Mouse (Mus musculus) midbrain, embryonic 12.5 days (tissue): Measurements from ENCODE around the gene Grin2b. TPM values are rescaled to one million over a fixed set of nuclear protein-coding genes. Genes with fewer than 3 reads are reported as not detected.

Experiments used
- ATAC-seq: fragments of 200-750 bp; cut with Nextera tagmentation; 2 replicates; pipeline ENCODE4 v1.8.0; 2017; ENCODE audit warnings: low read depth, moderate TSS enrichment, moderate library complexity; ENCODE audit not compliant: low FRiP score
- H3K27ac ChIP-seq: fragments of 300-500 bp; sonication (generic); replicated peaks from 2 replicates; pipeline ENCODE4 v1.5.1; 2016; ENCODE audit warnings: mild to moderate bottlenecking
- H3K27me3 ChIP-seq: fragments of 300-500 bp; sonication (generic); 2 replicates; pipeline ENCODE4 v1.6.1; 2016; ENCODE audit warnings: mild to moderate bottlenecking
- H3K36me3 ChIP-seq: fragments of 300-500 bp; sonication (generic); 2 replicates; pipeline ENCODE4 v1.6.1; 2016
- H3K4me1 ChIP-seq: fragments of 300-500 bp; sonication (generic); 2 replicates; pipeline ENCODE4 v1.6.1; 2016
- H3K4me2 ChIP-seq: fragments of 300-500 bp; sonication (generic); replicated peaks from 2 replicates; pipeline ENCODE4 v1.6.1; 2016; ENCODE audit warnings: mild to moderate bottlenecking, moderate library complexity
- H3K4me3 ChIP-seq: fragments of 300-500 bp; sonication (generic); 2 replicates; pipeline ENCODE4 v1.5.1; 2016; ENCODE audit warnings: mild to moderate bottlenecking
- H3K9ac ChIP-seq: fragments of 300-500 bp; sonication (generic); replicated peaks from 2 replicates; pipeline ENCODE4 v1.6.1; 2016; ENCODE audit warnings: mild to moderate bottlenecking, moderate library complexity
- H3K9me3 ChIP-seq: fragments of 300-500 bp; sonication (generic); 2 replicates; pipeline ENCODE4 v1.6.1; 2016; ENCODE audit warnings: mild to moderate bottlenecking
- WGBS: fragments of 180-500 bp; shearing (Covaris S2); methylation state at CpG from one replicate; pipeline ENCODE4 v1.1.7; 2016; 5-methylcytosine and 5-hydroxymethylcytosine counted together
- polyA plus RNA-seq: library from polyadenylated mRNA; unstranded; fragments of >200 nt; fragmentation: Nextera tagmentation; extraction: Ambion mirVana; gene quantifications from 2 replicates; pipeline ENCODE4 v1.2.1, GENCODE M21; 2016

Grin2b gene
- polyA plus RNA-seq, 1 experiment from 2014 or later = 10.7 TPM

GRCm38 (mm10) chr6:136162090-136162489 lies 11.2 kb downstream of the Grin2b start:
- peaks cover 7% of the 10 kb centered on the region; the same call in 1 of the 2 replicates for H3K4me1 ChIP-seq
- H3K9ac ChIP-seq = no peak overlapping the region
- H3K4me3 ChIP-seq = no peak overlapping the region
- no peaks in the 10 kb centered on the region for H3K9me3 ChIP-seq
- no peak overlapping the region for H3K4me2 ChIP-seq
- no peak; the same call in 1 of the 2 replicates for ATAC-seq
- no peaks in the 10 kb centered on the region for H3K27me3 ChIP-seq
- H3K36me3 ChIP-seq = no peaks in the 10 kb centered on the region
- H3K27ac ChIP-seq = no peak overlapping the region
- 72% methylated on average over 11 of the region's 11 CpGs for WGBS

GRCm38 (mm10) chr6:136153444-136153843 lies 19.9 kb downstream of the Grin2b start:
- no peak overlapping the region for H3K27ac ChIP-seq

GRCm38 (mm10) chr6:136150064-136150463 lies 23.2 kb downstream of the Grin2b start:
- 22% methylated on average over 6 of the region's 6 CpGs for WGBS
- no peaks in the 10 kb centered on the region for H3K9me3 ChIP-seq
- ATAC-seq = peak; percentile 75

More at GRCm38 (mm10) chr6:136153444-136153843, 19.9 kb downstream of the Grin2b start:
- Histone ChIP-seq H3K9ac (no peak overlapping the region), H3K4me1 (peaks cover 9% of the 10 kb centered on the region; the same call in 1 of the 2 replicates), H3K9me3 (no peaks in the 10 kb centered on the region), H3K4me2 (no peak overlapping the region), H3K27me3 (no peaks in the 10 kb centered on the region), H3K4me3 (no peak overlapping the region), H3K36me3 (no peaks in the 10 kb centered on the region)
- WGBS = 71% methylated on average over 9 of the region's 9 CpGs
- no peak for ATAC-seq

GRCm38 (mm10) chr6:136139967-136140366 lies 33.3 kb downstream of the Grin2b start:
- H3K36me3 ChIP-seq = no peaks in the 10 kb centered on the region
- no peak overlapping the region for H3K4me2 ChIP-seq
- ATAC-seq = no peak
- H3K9me3 ChIP-seq = no peaks in the 10 kb centered on the region
- H3K27me3 ChIP-seq = no peaks in the 10 kb centered on the region
- no peak overlapping the region for H3K9ac ChIP-seq
- H3K4me3 ChIP-seq = no peak overlapping the region
- H3K27ac ChIP-seq = no peak overlapping the region
- WGBS = 92% methylated on average over 6 of the region's 6 CpGs
- no peaks in the 10 kb centered on the region for H3K4me1 ChIP-seq

More at GRCm38 (mm10) chr6:136150064-136150463, 23.2 kb downstream of the Grin2b start:
- Histone ChIP-seq H3K4me1 (peaks cover 9% of the 10 kb centered on the region; the same call in 1 of the 2 replicates), H3K36me3 (no peaks in the 10 kb centered on the region), H3K4me3 (no peak overlapping the region), H3K4me2 (no peak overlapping the region), H3K27me3 (no peaks in the 10 kb centered on the region), H3K9ac (no peak overlapping the region), H3K27ac (no peak overlapping the region)

- Histone ChIP-seq H3K27me3 (no peaks in the 10 kb centered on the region), H3K4me3 (no peak overlapping the region), H3K36me3 (no peaks in the 10 kb centered on the region), H3K27ac (no peak overlapping the region), H3K4me2 (no peak overlapping the region), H3K9ac (no peak overlapping the region), H3K9me3 (no peaks in the 10 kb centered on the region), H3K4me1 (no peaks in the 10 kb centered on the region)
- 33% methylated on average over 10 of the region's 10 CpGs for WGBS
- no peak; the same call in 1 of the 2 replicates for ATAC-seq
These were observed 42.9 kb downstream of the Grin2b start for GRCm38 (mm10) chr6:136130456-136130855.

GRCm38 (mm10) chr6:136122593-136122992 lies 50.7 kb downstream of the Grin2b start:
- Histone ChIP-seq H3K4me2 (no peak overlapping the region), H3K4me3 (no peak overlapping the region)
- WGBS = 88% methylated on average over 3 of the region's 3 CpGs

GRCm38 (mm10) chr6:136117390-136117789 lies 55.9 kb downstream of the Grin2b start:
- Histone ChIP-seq H3K9ac (no peak overlapping the region), H3K9me3 (no peaks in the 10 kb centered on the region), H3K27ac (no peak overlapping the region), H3K4me1 (peaks cover 6% of the 10 kb centered on the region; the same call in 1 of the 2 replicates), H3K4me2 (no peak overlapping the region), H3K4me3 (no peak overlapping the region), H3K36me3 (no peaks in the 10 kb centered on the region), H3K27me3 (no peaks in the 10 kb centered on the region)
- WGBS = 95% methylated on average over 3 of the region's 3 CpGs
- ATAC-seq = no peak

More at GRCm38 (mm10) chr6:136122593-136122992, 50.7 kb downstream of the Grin2b start:
- ATAC-seq = no peak
- Histone ChIP-seq H3K9ac (no peak overlapping the region), H3K36me3 (no peaks in the 10 kb centered on the region), H3K27ac (no peak overlapping the region), H3K9me3 (no peaks in the 10 kb centered on the region), H3K27me3 (no peaks in the 10 kb centered on the region), H3K4me1 (no peaks in the 10 kb centered on the region)

- Histone ChIP-seq H3K27me3 (no peaks in the 10 kb centered on the region), H3K4me2 (no peak overlapping the region), H3K4me1 (peaks cover 9% of the 10 kb centered on the region; the same call in 1 of the 2 replicates), H3K4me3 (no peak overlapping the region), H3K36me3 (no peaks in the 10 kb centered on the region), H3K27ac (no peak overlapping the region), H3K9me3 (no peaks in the 10 kb centered on the region), H3K9ac (no peak overlapping the region)
- WGBS = 59% methylated on average over 6 of the region's 6 CpGs
- no peak for ATAC-seq
These were observed 59.5 kb downstream of the Grin2b start for GRCm38 (mm10) chr6:136113639-136114410.

GRCm38 (mm10) chr6:136109172-136109571 lies 64.1 kb downstream of the Grin2b start:
- no peak overlapping the region for H3K4me3 ChIP-seq
- 73% methylated on average over 6 of the region's 6 CpGs for WGBS
- H3K9ac ChIP-seq = no peak overlapping the region
- no peaks in the 10 kb centered on the region for H3K9me3 ChIP-seq
- no peak for ATAC-seq
- H3K27me3 ChIP-seq = no peaks in the 10 kb centered on the region
- no peak overlapping the region for H3K4me2 ChIP-seq
- peaks cover 6% of the 10 kb centered on the region; the same call in 1 of the 2 replicates for H3K4me1 ChIP-seq
- no peak overlapping the region for H3K27ac ChIP-seq
- no peaks in the 10 kb centered on the region for H3K36me3 ChIP-seq

- Histone ChIP-seq H3K27ac (no peak overlapping the region), H3K4me2 (no peak overlapping the region), H3K9me3 (no peaks in the 10 kb centered on the region), H3K4me3 (no peak overlapping the region), H3K9ac (no peak overlapping the region), H3K4me1 (0 out of 2 replicates have a peak, but pooled peaks cover 3% of the 10 kb centered on the region), H3K36me3 (no peaks in the 10 kb centered on the region), H3K27me3 (no peaks in the 10 kb centered on the region)
- ATAC-seq = no peak
- 76% methylated on average over 3 of the region's 3 CpGs for WGBS
These were observed 64.8 kb downstream of the Grin2b start for GRCm38 (mm10) chr6:136108466-136108865.

GRCm38 (mm10) chr6:136105221-136105620 lies 68.1 kb downstream of the Grin2b start:
- Histone ChIP-seq H3K9me3 (no peaks in the 10 kb centered on the region), H3K4me3 (no peak overlapping the region), H3K4me1 (0 out of 2 replicates have a peak, but pooled peaks cover 3% of the 10 kb centered on the region), H3K36me3 (no peaks in the 10 kb centered on the region), H3K9ac (no peak overlapping the region), H3K27ac (no peak overlapping the region), H3K4me2 (no peak overlapping the region), H3K27me3 (no peaks in the 10 kb centered on the region)
- 73% methylated on average over 2 of the region's 2 CpGs for WGBS
- no peak for ATAC-seq

- Histone ChIP-seq H3K9me3 (no peaks in the 10 kb centered on the region), H3K9ac (no peak overlapping the region), H3K4me2 (no peak overlapping the region), H3K36me3 (no peaks in the 10 kb centered on the region), H3K4me3 (no peak overlapping the region), H3K4me1 (no peaks in the 10 kb centered on the region), H3K27ac (no peak overlapping the region), H3K27me3 (no peaks in the 10 kb centered on the region)
- ATAC-seq = no peak
- WGBS = 86% methylated on average over 5 of the region's 5 CpGs
These were observed 73.1 kb downstream of the Grin2b start for GRCm38 (mm10) chr6:136100241-136100640.
